In the genomic region with DNA sequence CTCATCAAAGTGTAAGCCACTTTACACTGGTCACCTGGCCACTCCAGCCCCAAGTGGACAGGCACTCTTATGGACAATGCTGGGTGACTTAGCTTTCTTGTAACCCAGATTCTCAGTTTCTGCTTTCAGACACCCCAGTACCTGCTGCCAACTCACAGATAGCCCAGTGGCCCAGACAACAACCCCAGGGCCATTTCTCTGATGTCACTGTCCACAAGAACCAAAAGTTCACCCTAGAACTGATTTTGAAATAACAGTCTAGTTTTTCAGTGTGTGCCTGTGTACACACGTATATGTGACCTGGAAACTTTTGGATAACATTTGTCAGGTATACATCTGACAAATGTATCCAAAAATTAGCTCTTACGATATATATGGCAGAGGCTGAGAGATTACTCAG, we compare ENCODE assay signal across 27 mouse cellular contexts. TPM values are rescaled to one million over a fixed set of nuclear protein-coding genes. Genes with fewer than 3 reads are reported as not detected.
"Had no signal": no experiment of that assay in that cellular context is flagged by ENCODE, and none has a peak within 500 bp of the region (broad histone marks: within the 10 kb centered on the region; RNA-seq: fewer than 3 reads in every experiment).

No protein-coding gene starts in this region.

- H3K4me1 ChIP-seq: liver, embryonic 13.5 days; liver, embryonic 15.5 days had no signal

- H3K36me3 ChIP-seq: heart, embryonic 13.5 days; heart, embryonic 15.5 days; hindbrain, embryonic 10.5 days; hindbrain, embryonic 12.5 days; limb, embryonic 10.5 days; limb, embryonic 12.5 days; liver, embryonic 13.5 days; liver, embryonic 15.5 days had no signal

- H3K27ac ChIP-seq: gastrocnemius, adult 2 months; heart, adult 2 months; heart, embryonic 13.5 days; heart, embryonic 15.5 days; hindbrain, embryonic 10.5 days; hindbrain, embryonic 12.5 days; hindbrain, embryonic 14.5 days; layer of hippocampus, adult 2 months; left cerebral cortex, adult 2 months; limb, embryonic 10.5 days; liver, embryonic 13.5 days; liver, embryonic 15.5 days had no signal

- H3K27me3 ChIP-seq: heart, embryonic 13.5 days; heart, embryonic 15.5 days; hindbrain, embryonic 12.5 days; limb, embryonic 12.5 days; liver, embryonic 13.5 days; liver, embryonic 15.5 days had no signal

- H3K4me2 ChIP-seq: heart, embryonic 11.5 days; heart, embryonic 13.5 days; heart, embryonic 15.5 days; hindbrain, embryonic 12.5 days; hindbrain, embryonic 14.5 days; limb, embryonic 12.5 days; liver, embryonic 13.5 days; liver, embryonic 15.5 days had no signal

- ATAC-seq: hindbrain, embryonic 16.5 days; inflammation-experienced regulatory T-cells, adult 6 months; intestine, postnatal 0 days had no signal

- H3K4me3 ChIP-seq: gastrocnemius, adult 2 months; heart, adult 2 months; heart, embryonic 13.5 days; heart, embryonic 15.5 days; hindbrain, embryonic 10.5 days; hindbrain, embryonic 12.5 days; layer of hippocampus, adult 2 months; left cerebral cortex, adult 2 months; limb, embryonic 10.5 days; limb, embryonic 12.5 days; liver, embryonic 13.5 days; liver, embryonic 15.5 days had no signal

- H3K9me3 ChIP-seq: heart, embryonic 13.5 days; heart, embryonic 15.5 days; hindbrain, embryonic 10.5 days; hindbrain, embryonic 12.5 days; limb, embryonic 10.5 days; limb, embryonic 12.5 days; liver, embryonic 13.5 days; liver, embryonic 15.5 days had no signal

- H3K9ac ChIP-seq: heart, embryonic 13.5 days; heart, embryonic 15.5 days; hindbrain, embryonic 12.5 days; hindbrain, embryonic 14.5 days; limb, embryonic 12.5 days; liver, embryonic 13.5 days; liver, embryonic 15.5 days had no signal

- DNase-seq: gastrocnemius, adult 2 months; gastrocnemius, postnatal 10 days; gastrocnemius, postnatal 25 days; heart, adult 2 months; heart, postnatal 4 days; kidney, adult 18-20 months; kidney, adult 8-10 months; kidney, postnatal 10 days; kidney, postnatal 25 days; kidney, postnatal 4 days; liver, embryonic 13.5 days had no signal

RNA-seq across cellular contexts. Expression of gene A830005F24Rik, which starts 48.1 kb away (rescaled TPM):
- total RNA-seq: gastrocnemius, postnatal 10 days; gastrocnemius, postnatal 25 days; gastrocnemius, postnatal 4 days; heart, postnatal 25 days; heart, postnatal 4 days had no signal
- polyA plus RNA-seq: heart, adult 2 months; intestine, postnatal 0 days had no signal
